Mouse (Mus musculus): Measurements from ENCODE around the gene Cep152. TPM values are rescaled to one million over a fixed set of nuclear protein-coding genes. Genes with fewer than 3 reads are reported as not detected.
A peak's percentile ranks its signal among the peaks of the same experiment; 100 is the strongest.

Gene Cep152
- total RNA-seq, 2 experiments from 2014 or later = 1.2 to 1.4 TPM

GRCm38 (mm10) chr2:125659823-125660536 is 35.1 kb upstream of the Cep152 start:
- intact Hi-C loops (cut with DNase I) = loop anchor here (1.0 to 10.0 kb wide), 2 partner anchors 71 to 865 kb away; no protein-coding TSS in a partner anchor
- H3K4me3 ChIP-seq = peak overlapping the region; percentile 38
- peak; percentile 86 for TF ChIP-seq CTCF (IDR thresholded peaks at IDR 0.05)
- H3K27ac ChIP-seq = no peak overlapping the region
- DNase-seq = peak; percentile 62

DNA sequence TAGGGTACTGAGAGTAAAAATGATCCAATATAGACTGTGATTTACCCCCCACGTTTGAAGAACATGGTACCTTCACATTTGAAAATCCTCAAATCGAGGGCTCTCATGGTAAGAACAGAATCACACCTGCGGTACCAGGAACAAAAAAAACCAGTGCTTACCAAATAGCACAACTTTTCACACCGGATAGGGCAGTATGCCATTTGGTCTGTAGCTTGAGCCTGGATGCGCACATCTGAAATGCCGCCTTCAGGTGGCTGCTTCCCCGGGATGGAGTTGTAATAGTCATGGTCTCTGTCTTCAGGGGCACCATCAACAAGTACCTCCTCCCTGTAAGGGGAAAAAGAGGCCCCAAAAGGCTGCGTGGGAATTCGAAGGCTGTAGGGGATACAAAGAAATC is 30.5 kb upstream of the Cep152 start:
- intact Hi-C loops (cut with DNase I) = loop anchor here (10.0 kb wide), 1 partner anchor 869 kb away; no protein-coding TSS in a partner anchor
- Histone ChIP-seq H3K4me3 (no peak overlapping the region), H3K27ac (no peak overlapping the region)
- TF ChIP-seq CTCF (IDR thresholded peaks at IDR 0.05) = no peak
- DNase-seq = no peak

DNA sequence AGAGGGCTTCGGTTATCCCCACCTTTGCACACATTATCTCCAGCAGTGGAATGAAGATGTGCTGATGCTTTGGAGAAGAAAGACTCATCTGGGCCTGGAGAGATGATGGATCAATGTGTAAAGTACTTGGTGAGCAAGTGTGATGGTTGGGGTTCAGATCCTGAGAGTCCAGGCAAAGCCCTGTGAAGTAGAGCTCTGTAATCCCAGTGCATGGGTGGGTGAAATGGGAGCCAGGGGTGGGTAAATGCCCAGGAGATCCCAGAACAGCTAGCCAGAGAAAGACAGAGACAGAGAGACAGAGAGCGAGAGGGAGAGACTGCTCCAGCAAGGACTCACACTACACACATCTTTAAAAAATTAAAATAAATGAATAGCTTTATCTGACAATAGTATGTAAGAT is 28.4 kb upstream of the Cep152 start:
- intact Hi-C loops (cut with DNase I) = loop anchor here (10.0 kb wide), 1 partner anchor 872 kb away; no protein-coding TSS in a partner anchor

DNA sequence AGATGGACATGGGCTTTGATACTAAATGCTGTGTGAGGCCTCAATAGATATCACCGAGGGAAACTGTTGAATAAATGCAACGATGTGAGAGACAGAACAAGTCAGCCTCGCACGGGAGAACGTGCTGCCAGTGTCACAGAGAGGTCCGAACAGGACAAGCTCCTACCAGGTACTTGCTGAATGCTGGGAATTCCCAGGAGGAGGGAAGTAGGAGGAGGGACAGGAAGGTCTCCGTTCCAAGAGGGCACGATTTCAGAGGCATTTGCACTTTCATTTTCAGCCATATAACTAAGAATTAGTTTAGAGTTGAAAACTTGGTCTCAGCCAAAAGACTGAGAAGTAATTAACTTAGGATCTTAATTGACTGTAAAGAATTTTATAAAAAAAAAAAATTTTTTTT is 26.6 kb upstream of the Cep152 start:
- no peak for DNase-seq
- TF ChIP-seq CTCF (IDR thresholded peaks at IDR 0.05) = no peak
- peak overlapping the region; percentile 21 for H3K4me3 ChIP-seq
- H3K27ac ChIP-seq = no peak overlapping the region
- intact Hi-C loops (cut with DNase I) = loop anchor here (10.0 kb wide), 1 partner anchor 873 kb away; no protein-coding TSS in a partner anchor

More for the DNA sequence above, 28.4 kb upstream of the Cep152 start:
- no peak for DNase-seq
- Histone ChIP-seq H3K4me3 (no peak overlapping the region), H3K27ac (no peak overlapping the region)
- no peak for TF ChIP-seq CTCF (IDR thresholded peaks at IDR 0.05)

DNA sequence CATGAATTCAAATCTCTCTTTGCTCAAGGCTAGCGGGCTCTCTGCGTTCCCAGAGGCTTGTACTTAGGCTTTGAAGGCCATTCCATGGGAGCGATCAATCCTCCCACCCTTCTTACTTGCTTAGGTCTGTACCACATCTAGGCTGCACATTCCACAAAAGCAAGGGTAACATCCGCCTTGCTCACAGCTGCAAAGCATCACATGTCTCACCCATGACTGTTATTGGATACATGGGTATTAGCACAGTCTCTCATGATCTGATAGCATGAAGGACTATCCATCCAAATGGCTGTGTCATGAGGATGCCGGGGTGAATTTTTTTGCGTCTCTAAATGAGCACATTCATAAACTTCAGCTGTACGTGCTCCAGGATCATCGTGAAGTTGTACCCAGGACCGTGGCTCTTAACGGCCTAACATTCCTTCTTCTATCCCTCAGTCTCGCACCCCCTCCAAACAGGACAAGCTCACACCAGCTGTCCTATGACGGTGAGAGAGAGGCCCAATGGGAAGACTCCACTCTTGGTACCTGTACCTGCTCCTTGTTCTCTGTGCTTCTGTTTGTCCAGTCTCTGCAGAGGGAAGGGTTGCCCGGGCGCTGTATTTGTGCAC is 25.9 kb upstream of the Cep152 start:
- no peak overlapping the region for H3K27ac ChIP-seq
- DNase-seq = no peak
- TF ChIP-seq CTCF (IDR thresholded peaks at IDR 0.05) = no peak
- H3K4me3 ChIP-seq = no peak overlapping the region
- intact Hi-C loops (cut with DNase I) = loop anchor here (10.0 kb wide), 1 partner anchor 874 kb away; no protein-coding TSS in a partner anchor

- intact Hi-C loops (cut with DNase I) = loop anchor here (10.0 kb wide), 1 partner anchor 875 kb away; no protein-coding TSS in a partner anchor
- Histone ChIP-seq H3K4me3 (no peak overlapping the region), H3K27ac (no peak overlapping the region)
- no peak for DNase-seq
- no peak for TF ChIP-seq CTCF (IDR thresholded peaks at IDR 0.05)
Observed at GRCm38 (mm10) chr2:125650038-125650437, 25.1 kb upstream of the Cep152 start.

- Histone ChIP-seq H3K4me3 (no peak overlapping the region), H3K27ac (no peak overlapping the region)
- TF ChIP-seq CTCF (IDR thresholded peaks at IDR 0.05) = no peak
- DNase-seq = no peak
- intact Hi-C loops (cut with DNase I) = no loop called here
Observed at GRCm38 (mm10) chr2:125644912-125645311, 20.0 kb upstream of the Cep152 start.

DNA sequence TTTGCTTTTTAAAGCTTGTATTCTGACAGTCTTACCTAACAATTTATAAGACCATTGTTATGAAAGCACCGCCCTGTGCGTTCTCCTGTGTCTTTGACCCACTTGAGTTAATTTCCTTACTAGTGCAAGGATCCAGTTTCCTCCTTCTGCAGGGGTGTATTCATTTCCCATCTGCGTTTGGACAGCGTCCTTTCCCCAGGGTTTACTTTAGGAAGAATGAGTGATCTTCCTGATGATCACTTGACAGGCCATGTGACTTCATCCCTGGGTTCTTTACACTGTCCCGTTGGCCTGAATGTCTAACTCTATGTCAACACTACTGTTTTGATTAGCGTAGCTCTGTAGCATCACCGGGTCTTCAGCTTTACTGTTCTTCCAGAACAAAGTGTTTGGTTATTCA is 12.4 kb upstream of the Cep152 start:
- TF ChIP-seq CTCF (IDR thresholded peaks at IDR 0.05) = no peak
- Histone ChIP-seq H3K4me3 (no peak overlapping the region), H3K27ac (no peak overlapping the region)
- intact Hi-C loops (cut with DNase I) = no loop called here
- DNase-seq = no peak

DNA sequence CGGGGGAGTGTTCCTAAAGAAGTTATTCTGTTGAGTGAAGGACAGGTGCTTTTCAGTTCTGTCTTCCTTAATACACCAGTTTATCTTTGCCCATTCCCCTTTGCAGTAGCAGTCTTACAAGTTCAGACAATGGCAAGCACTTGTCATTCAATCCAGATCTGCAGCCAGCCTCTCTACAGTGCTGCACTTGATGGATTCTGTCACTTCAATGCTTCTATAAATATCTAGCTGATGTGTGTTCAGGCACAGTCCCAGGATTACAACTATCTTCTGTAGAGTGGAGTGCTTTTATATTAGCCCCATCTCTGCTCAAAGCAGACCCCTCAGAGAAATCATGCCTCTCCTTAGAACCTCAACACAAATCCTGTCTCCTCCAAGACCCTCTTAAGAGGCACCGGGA is 5.1 kb upstream of the Cep152 start:
- Histone ChIP-seq H3K4me3 (no peak overlapping the region), H3K27ac (no peak overlapping the region)
- DNase-seq = no peak
- intact Hi-C loops (cut with DNase I) = no loop called here
- TF ChIP-seq CTCF (IDR thresholded peaks at IDR 0.05) = no peak

DNA sequence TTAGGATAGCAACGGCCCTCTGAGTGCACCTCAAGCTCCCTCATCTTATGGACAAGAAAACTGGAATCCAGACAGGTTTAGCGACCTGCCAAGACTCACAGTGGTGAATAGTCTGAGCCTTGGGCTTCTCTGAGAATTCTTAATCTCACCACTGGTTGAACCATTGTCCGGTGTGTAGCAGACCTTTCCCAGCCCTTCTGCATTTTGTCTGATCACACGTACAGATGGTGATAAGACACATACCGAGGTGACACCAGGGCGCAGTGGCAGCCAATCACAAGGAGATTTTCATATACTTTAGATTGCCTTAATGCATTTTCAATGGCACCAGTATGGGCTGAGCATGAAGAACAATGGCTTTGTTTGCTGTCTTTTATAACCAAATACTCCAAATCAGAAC is 3.6 kb upstream of the Cep152 start:
- DNase-seq = no peak
- no peak for TF ChIP-seq CTCF (IDR thresholded peaks at IDR 0.05)
- intact Hi-C loops (cut with DNase I) = no loop called here
- no peak overlapping the region for H3K4me3 ChIP-seq
- no peak overlapping the region for H3K27ac ChIP-seq

GRCm38 (mm10) chr2:125626536-125626935 is 1.6 kb upstream of the Cep152 start:
- no peak for DNase-seq
- TF ChIP-seq CTCF (IDR thresholded peaks at IDR 0.05) = no peak
- Histone ChIP-seq H3K27ac (no peak overlapping the region), H3K4me3 (no peak overlapping the region)
- intact Hi-C loops (cut with DNase I) = no loop called here

DNA sequence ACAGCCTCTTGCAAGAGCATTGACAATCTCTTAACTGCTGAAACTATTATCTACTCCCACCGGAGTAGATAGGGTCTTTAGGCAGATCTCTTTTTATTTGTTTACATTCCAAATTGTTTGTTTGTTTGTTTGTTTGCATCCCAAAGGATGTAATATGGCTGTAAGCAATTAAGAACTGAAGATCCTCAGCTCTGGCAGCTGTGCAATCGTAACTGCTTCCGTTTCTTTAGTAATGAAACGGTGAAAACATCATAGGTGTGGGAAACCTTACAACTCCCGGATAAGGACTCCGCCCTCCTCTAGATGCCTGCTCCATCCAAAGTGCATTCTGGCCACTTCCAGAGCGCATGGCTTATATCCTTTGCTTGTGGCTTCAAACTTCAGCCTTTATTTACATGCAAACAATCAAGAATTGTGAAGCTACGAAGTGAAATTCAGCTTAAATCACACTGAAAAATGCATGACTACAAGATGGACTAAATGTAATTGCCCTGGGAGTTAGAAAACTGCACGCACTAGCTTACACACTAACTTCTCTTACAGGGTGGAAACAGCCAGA is 707 bp downstream of the Cep152 start:
- TF ChIP-seq CTCF (IDR thresholded peaks at IDR 0.05) = no peak
- intact Hi-C loops (cut with DNase I) = no loop called here
- Histone ChIP-seq H3K4me3 (peak overlapping the region; percentile 90), H3K27ac (peak overlapping the region; percentile 77)
- no peak for DNase-seq

DNA sequence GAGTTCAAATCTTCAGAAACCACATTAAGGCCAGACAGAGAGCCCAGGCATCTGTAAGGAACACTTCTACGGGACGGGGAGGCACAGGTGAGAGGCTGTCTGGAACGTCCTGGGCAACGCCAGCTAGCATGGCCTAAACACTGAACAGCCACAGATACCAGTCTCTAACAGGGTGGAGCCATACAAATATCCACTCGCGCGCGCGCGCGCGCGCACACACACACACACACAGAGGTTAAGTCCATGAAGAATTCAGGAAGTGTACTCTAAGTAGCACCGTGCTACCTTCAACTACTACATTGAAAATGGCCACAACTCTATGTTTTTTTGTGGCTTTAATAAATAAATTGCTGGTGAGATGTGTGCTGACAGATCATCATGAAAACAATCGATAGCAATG is 1.7 kb downstream of the Cep152 start:
- DNase-seq = no peak
- intact Hi-C loops (cut with DNase I) = no loop called here
- Histone ChIP-seq H3K4me3 (no peak overlapping the region), H3K27ac (no peak overlapping the region)
- TF ChIP-seq CTCF (IDR thresholded peaks at IDR 0.05) = no peak
